Mouse (Mus musculus) liver, postnatal 0 days (tissue): ENCODE measurements around the gene Zc2hc1c. TPM values are rescaled to one million over a fixed set of nuclear protein-coding genes. Genes with fewer than 3 reads are reported as not detected.

Source experiments
- ATAC-seq: fragments of 200-750 bp; cut with Nextera tagmentation; 2 replicates; pipeline ENCODE4 v1.8.0; 2017; ENCODE audit warnings: mild to moderate bottlenecking, moderate library complexity
- DNase-seq: peaks from one replicate; pipeline ENCODE4 v3.0.0-alpha.2; 2016
- H3K27ac ChIP-seq: fragments of 300-500 bp; sonication (generic); 2 replicates; pipeline ENCODE4 v1.5.1; 2014; ENCODE audit warnings: antibody characterized with exemption, moderate library complexity, mild to moderate bottlenecking, low read depth
- H3K27me3 ChIP-seq: fragments of 300-500 bp; sonication (generic); 2 replicates; pipeline ENCODE4 v1.6.1; 2014; ENCODE audit warnings: low read length, control low read depth, mixed read lengths; ENCODE audit not compliant: insufficient read depth
- H3K36me3 ChIP-seq: fragments of 300-500 bp; sonication (generic); replicated peaks from 2 replicates; pipeline ENCODE4 v1.6.1; 2014; ENCODE audit warnings: mild to moderate bottlenecking, control low read depth, low read length, moderate library complexity, mixed read lengths; ENCODE audit not compliant: insufficient read depth
- H3K4me1 ChIP-seq: fragments of 300-500 bp; sonication (generic); 2 replicates; pipeline ENCODE4 v1.6.1; 2014; ENCODE audit warnings: antibody characterized with exemption, mild to moderate bottlenecking, control low read depth; ENCODE audit not compliant: insufficient read depth
- H3K4me2 ChIP-seq: fragments of 300-500 bp; sonication (generic); 2 replicates; pipeline ENCODE4 v1.6.1; 2014; ENCODE audit warnings: low read depth, mild to moderate bottlenecking, low read length, moderate library complexity, mixed read lengths
- H3K4me3 ChIP-seq: fragments of 300-500 bp; sonication (generic); 2 replicates; pipeline ENCODE4 v1.5.1; 2014; ENCODE audit warnings: low read depth, low read length
- H3K9ac ChIP-seq: fragments of 300-500 bp; sonication (generic); replicated peaks from 2 replicates; pipeline ENCODE4 v1.6.1; 2014; ENCODE audit warnings: mild to moderate bottlenecking, moderate library complexity
- H3K9me3 ChIP-seq: fragments of 300-500 bp; sonication (generic); 2 replicates; pipeline ENCODE4 v1.6.1; 2016; ENCODE audit warnings: mild to moderate bottlenecking, control low read depth, low read length, mixed read lengths
- CTCF ChIP-seq: sonication (generic); IDR thresholded peaks from 2 replicates; pipeline ENCODE4 v1.5.1; 2016; ENCODE audit warnings: antibody characterized with exemption, low read depth
- EP300 ChIP-seq: IDR thresholded peaks from 2 replicates; pipeline ENCODE4 v1.6.1; 2016; ENCODE audit warnings: antibody characterized with exemption, low read depth, mild to moderate bottlenecking
- WGBS: fragments of 180-500 bp; shearing (Covaris S2); extraction: QIAGEN DNeasy Blood & Tissue Kit; methylation state at CpG from one replicate; pipeline ENCODE4 v1.1.7; 2014; ENCODE audit not compliant: insufficient replicate concordance; 5-methylcytosine and 5-hydroxymethylcytosine counted together
- polyA plus RNA-seq: library from polyadenylated mRNA; unstranded; fragments of >200 nt; fragmentation: Nextera tagmentation; extraction: Ambion mirVana; gene quantifications from 2 replicates; pipeline ENCODE4 v1.2.1, GENCODE M21; 2015

Zc2hc1c gene
- polyA plus RNA-seq, 1 experiment from 2014 or later: 0.22 TPM

DNA sequence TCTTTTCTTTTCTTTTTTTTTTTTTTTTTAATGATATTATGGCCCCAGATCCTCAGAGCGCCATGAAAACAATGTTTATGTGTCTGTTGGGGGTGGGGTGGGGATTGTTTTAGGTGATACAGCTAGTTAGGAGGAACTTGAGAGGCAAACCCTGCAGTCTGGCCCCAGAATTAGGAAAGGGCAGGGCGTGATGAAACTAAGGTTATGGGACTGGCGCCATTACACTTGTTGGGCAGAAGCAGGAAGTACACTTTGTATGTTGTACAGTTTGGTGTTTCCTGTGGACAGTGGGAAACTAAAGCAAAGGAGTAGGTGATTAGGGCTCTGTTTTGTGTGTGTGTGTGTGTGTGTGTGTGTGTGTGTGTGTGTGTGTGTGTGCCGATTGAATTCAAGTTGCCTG lies 51.6 kb downstream of the Zc2hc1c start:
- H3K9me3 ChIP-seq: no peaks in the 10 kb centered on the region
- H3K27ac ChIP-seq: peak overlapping the region; percentile 97

DNA sequence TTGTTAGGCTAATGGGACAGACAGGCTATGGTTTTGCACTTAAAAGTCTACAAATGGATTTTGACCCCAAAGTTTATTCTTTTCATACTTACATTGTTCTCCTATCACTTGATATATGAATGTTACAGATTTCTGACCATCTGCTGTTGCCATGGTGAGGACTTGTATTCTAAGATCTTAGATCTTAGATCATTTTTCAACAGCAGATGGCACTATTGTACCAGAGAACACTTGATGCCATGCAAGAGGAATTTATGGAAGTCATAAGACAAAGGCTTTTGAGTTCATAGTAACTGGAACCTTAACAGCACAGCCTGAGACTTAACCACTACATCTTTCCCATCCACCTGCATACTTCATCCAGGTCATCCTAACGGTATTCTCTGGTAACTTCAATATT lies 52.7 kb downstream of the Zc2hc1c start:
- Histone ChIP-seq H3K4me3 (no peak overlapping the region), H3K27ac (no peak overlapping the region), H3K4me1 (peaks cover 17% of the 10 kb centered on the region), H3K27me3 (no peaks in the 10 kb centered on the region), H3K36me3 (peaks cover 6% of the 10 kb centered on the region; the same call in 1 of the 2 replicates), H3K9me3 (no peaks in the 10 kb centered on the region), H3K4me2 (no peak overlapping the region), H3K9ac (no peak overlapping the region)
- 42% methylated on average over 1 of the region's 1 CpGs for WGBS
- DNase-seq: no peak
- ATAC-seq: no peak
- TF ChIP-seq EP300 (no peak), CTCF (peak; percentile 72)

More for the DNA sequence above, 51.6 kb downstream of the Zc2hc1c start:
- peak overlapping the region; percentile 68 for H3K4me2 ChIP-seq
- no peak overlapping the region for H3K9ac ChIP-seq
- TF ChIP-seq CTCF (0 out of 2 replicates have a peak, but pooled peaks have one; percentile 3), EP300 (peak; percentile 24; the same call in 1 of the 2 replicates)
- peak overlapping the region; percentile 100 for H3K4me3 ChIP-seq
- H3K4me1 ChIP-seq: peaks cover 17% of the 10 kb centered on the region
- ATAC-seq: peak; percentile 18
- H3K36me3 ChIP-seq: peaks cover 6% of the 10 kb centered on the region
- peak; percentile 69 for DNase-seq
- H3K27me3 ChIP-seq: no peaks in the 10 kb centered on the region
- 21% methylated on average over 4 of the region's 4 CpGs for WGBS

DNA sequence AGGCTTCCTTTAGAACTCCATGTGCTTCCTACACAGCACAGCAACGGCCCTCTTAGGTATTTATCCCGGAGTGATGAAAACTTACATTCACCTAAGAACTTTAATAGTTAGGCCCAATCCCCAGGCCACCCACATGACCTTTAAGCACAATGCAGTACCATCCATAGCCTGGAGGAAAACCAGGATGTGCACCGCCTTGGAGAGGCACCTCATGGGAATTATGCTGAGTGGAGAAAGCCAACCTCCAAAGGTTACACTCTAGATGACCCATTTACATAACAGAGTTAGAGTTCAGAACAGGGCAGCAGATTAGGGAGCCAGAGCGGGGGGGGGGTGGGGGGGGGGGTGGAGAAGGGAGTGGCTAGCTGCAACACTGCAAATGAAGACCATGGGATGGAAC lies 53.9 kb downstream of the Zc2hc1c start:
- Histone ChIP-seq H3K4me2 (no peak overlapping the region), H3K9me3 (no peaks in the 10 kb centered on the region), H3K9ac (no peak overlapping the region), H3K4me3 (no peak overlapping the region), H3K27me3 (no peaks in the 10 kb centered on the region), H3K36me3 (peaks cover 3% of the 10 kb centered on the region; the same call in 1 of the 2 replicates), H3K4me1 (peaks cover 14% of the 10 kb centered on the region), H3K27ac (no peak overlapping the region)
- no peak for TF ChIP-seq EP300
- DNase-seq (no peak), ATAC-seq (no peak)
- WGBS: 64% methylated on average over 4 of the region's 4 CpGs

DNA sequence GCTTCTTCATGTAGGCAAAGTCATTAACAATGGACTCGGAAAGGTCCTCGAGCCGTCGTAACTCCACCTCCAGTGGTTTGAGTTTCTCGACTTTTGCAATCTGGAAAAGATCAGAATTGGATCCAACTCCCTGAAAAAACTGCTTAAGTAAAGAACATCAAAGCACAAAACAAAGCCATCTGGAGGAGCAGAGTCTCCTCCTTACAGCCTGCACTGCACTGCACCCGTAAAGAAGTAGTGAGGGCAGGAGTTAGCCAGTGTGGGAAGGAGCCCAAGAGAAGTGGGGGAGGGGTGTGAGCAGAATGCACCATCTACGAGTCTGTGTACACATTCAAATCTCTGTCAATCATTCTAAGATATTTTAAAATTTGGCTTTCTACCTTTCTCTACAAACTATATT lies 55.9 kb downstream of the Zc2hc1c start:
- Histone ChIP-seq H3K4me1 (peaks cover 8% of the 10 kb centered on the region; the same call in 1 of the 2 replicates), H3K9ac (no peak overlapping the region), H3K27me3 (no peaks in the 10 kb centered on the region), H3K4me2 (no peak overlapping the region), H3K9me3 (no peaks in the 10 kb centered on the region), H3K4me3 (no peak overlapping the region), H3K36me3 (peaks cover 12% of the 10 kb centered on the region), H3K27ac (no peak overlapping the region)
- 80% methylated on average over 7 of the region's 7 CpGs for WGBS
- DNase-seq (no peak), ATAC-seq (no peak)
- TF ChIP-seq EP300 (no peak), CTCF (no peak)

DNA sequence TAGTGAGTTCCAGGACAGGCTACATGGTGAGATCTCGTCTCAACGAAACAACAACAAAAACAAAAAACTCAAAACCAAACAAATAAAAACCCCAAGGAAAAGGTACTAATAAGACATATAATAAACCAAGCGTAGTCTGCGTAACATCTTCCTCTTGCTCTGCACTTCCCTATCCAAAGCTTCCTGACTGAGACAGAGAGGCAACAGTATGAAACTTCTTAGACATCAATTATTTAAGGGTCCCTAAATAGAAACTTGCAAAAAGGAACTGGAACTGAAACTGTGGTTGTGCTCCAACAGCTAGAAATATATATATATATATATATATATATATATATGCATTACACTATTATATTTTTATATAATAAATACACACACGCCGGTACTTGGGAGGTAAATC lies 57.2 kb downstream of the Zc2hc1c start:
- no peak for DNase-seq

DNA sequence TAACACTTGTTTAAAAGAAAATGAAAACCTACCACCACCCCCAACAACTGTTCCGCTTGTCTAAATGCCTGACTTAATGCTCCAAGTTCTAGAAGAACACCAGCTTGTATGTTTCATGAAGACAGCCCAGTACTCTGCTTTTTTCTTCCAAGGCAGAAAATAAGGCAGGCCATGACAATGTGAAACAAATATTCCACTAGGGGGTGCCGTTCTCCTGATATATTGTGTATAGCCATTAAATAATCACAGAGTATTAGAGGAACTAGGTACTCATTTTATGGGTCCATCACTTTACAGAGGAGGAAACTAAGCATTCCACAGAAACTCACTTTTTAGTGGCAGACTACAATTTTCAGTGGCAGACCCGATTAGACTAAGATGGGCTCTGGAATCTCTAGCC lies 58.0 kb downstream of the Zc2hc1c start:
- ATAC-seq: peak; percentile 41

More for the DNA sequence above, 57.2 kb downstream of the Zc2hc1c start:
- Histone ChIP-seq H3K27me3 (no peaks in the 10 kb centered on the region), H3K9ac (no peak overlapping the region), H3K4me3 (no peak overlapping the region), H3K27ac (no peak overlapping the region), H3K36me3 (peaks cover 20% of the 10 kb centered on the region), H3K4me2 (no peak overlapping the region), H3K4me1 (peaks cover 5% of the 10 kb centered on the region; the same call in 1 of the 2 replicates), H3K9me3 (no peaks in the 10 kb centered on the region)
- no peak for ATAC-seq
- TF ChIP-seq CTCF (no peak), EP300 (no peak)
- WGBS: 73% methylated on average over 6 of the region's 6 CpGs

More for the DNA sequence above, 58.0 kb downstream of the Zc2hc1c start:
- Histone ChIP-seq H3K36me3 (peaks cover 20% of the 10 kb centered on the region), H3K4me3 (no peak overlapping the region), H3K27ac (no peak overlapping the region), H3K4me2 (no peak overlapping the region), H3K9ac (no peak overlapping the region), H3K27me3 (no peaks in the 10 kb centered on the region), H3K4me1 (peaks cover 5% of the 10 kb centered on the region; the same call in 1 of the 2 replicates), H3K9me3 (no peaks in the 10 kb centered on the region)
- 42% methylated on average over 3 of the region's 3 CpGs for WGBS
- DNase-seq: peak; percentile 25
- TF ChIP-seq EP300 (no peak), CTCF (peak; percentile 77)
